Mouse (Mus musculus) heart, embryonic 14.5 days (tissue): Measurements from ENCODE around the gene Rhoc. TPM values are rescaled to one million over a fixed set of nuclear protein-coding genes. Genes with fewer than 3 reads are reported as not detected.
"Not testable (repeated sequence)": the region's sequence is repeated elsewhere in the genome, so short reads cannot be mapped to it uniquely, and the experiment has no call there.

Experiments used
- ATAC-seq: fragments of 200-750 bp; cut with Nextera tagmentation; 2 replicates; pipeline ENCODE4 v1.8.0; 2017; ENCODE audit warnings: low read depth, moderate TSS enrichment; ENCODE audit not compliant: insufficient number of reproducible peaks, insufficient read depth, low FRiP score
- H3K27ac ChIP-seq, 2 experiments: fragments of 200-500 bp in 1 of 2; fragments of 300-500 bp in 1 of 2; sonication (generic) in 1 of 2; replicated peaks in 1 of 2; 2 replicates each; pipeline ENCODE4 v1.5.1; 2012 to 2014; ENCODE audit warnings: low read depth in 2 of 2, low read length in 2 of 2, control low read depth in 1 of 2, mild to moderate bottlenecking in 1 of 2, mixed read lengths in 1 of 2; ENCODE audit not compliant: control insufficient read depth in 1 of 2, insufficient read depth in 1 of 2
- H3K27me3 ChIP-seq: fragments of 300-500 bp; sonication (generic); 2 replicates; pipeline ENCODE4 v1.6.1; 2014; ENCODE audit warnings: mild to moderate bottlenecking, low read length, control low read depth; ENCODE audit not compliant: control insufficient read depth, insufficient read depth
- H3K36me3 ChIP-seq: fragments of 300-500 bp; sonication (generic); 2 replicates; pipeline ENCODE4 v1.6.1; 2014; ENCODE audit warnings: mild to moderate bottlenecking, control low read depth, low read length, mixed read lengths; ENCODE audit not compliant: control insufficient read depth, insufficient read depth
- H3K4me1 ChIP-seq, 2 experiments: fragments of 200-500 bp in 1 of 2; fragments of 300-500 bp in 1 of 2; sonication (generic) in 1 of 2; 2 replicates each; pipeline ENCODE4 v1.6.1; 2012 to 2014; ENCODE audit warnings: low read length in 2 of 2, control low read depth in 1 of 2, mixed read lengths in 1 of 2; ENCODE audit not compliant: control insufficient read depth in 2 of 2, insufficient read depth in 2 of 2
- H3K4me2 ChIP-seq: fragments of 300-500 bp; sonication (generic); 2 replicates; pipeline ENCODE4 v1.6.1; 2014; ENCODE audit warnings: mild to moderate bottlenecking, low read length
- H3K4me3 ChIP-seq, 2 experiments: fragments of 200-500 bp in 1 of 2; fragments of 300-500 bp in 1 of 2; sonication (generic) in 1 of 2; 2 replicates each; pipeline ENCODE4 v1.5.1; 2012 to 2014; ENCODE audit warnings: low read length in 2 of 2, mild to moderate bottlenecking in 2 of 2, control low read depth in 1 of 2, low read depth in 1 of 2, moderate library complexity in 1 of 2; ENCODE audit not compliant: control insufficient read depth in 1 of 2, insufficient read depth in 1 of 2
- H3K9ac ChIP-seq: fragments of 300-500 bp; sonication (generic); 2 replicates; pipeline ENCODE4 v1.6.1; 2014; ENCODE audit warnings: mild to moderate bottlenecking, low read length
- H3K9me3 ChIP-seq: fragments of 300-500 bp; sonication (generic); 2 replicates; pipeline ENCODE4 v1.6.1; 2016; ENCODE audit warnings: low read length, control low read depth; ENCODE audit not compliant: control insufficient read depth
- whole genome bisulfite sequencing: fragments of 180-500 bp; shearing (Covaris S2); extraction: QIAGEN DNeasy Blood & Tissue Kit; methylation state at CpG from one replicate; pipeline ENCODE4 v1.1.7; 2014; 5-methylcytosine and 5-hydroxymethylcytosine counted together
- polyA plus RNA-seq: library from polyadenylated mRNA; unstranded; fragments of >200 nt; fragmentation: Nextera tagmentation; extraction: Ambion mirVana; gene quantifications from 2 replicates; pipeline ENCODE4 v1.2.1, GENCODE M21; 2014

Gene Rhoc
- polyA plus RNA-seq, 1 experiment from 2014 or later: 202 TPM

DNA sequence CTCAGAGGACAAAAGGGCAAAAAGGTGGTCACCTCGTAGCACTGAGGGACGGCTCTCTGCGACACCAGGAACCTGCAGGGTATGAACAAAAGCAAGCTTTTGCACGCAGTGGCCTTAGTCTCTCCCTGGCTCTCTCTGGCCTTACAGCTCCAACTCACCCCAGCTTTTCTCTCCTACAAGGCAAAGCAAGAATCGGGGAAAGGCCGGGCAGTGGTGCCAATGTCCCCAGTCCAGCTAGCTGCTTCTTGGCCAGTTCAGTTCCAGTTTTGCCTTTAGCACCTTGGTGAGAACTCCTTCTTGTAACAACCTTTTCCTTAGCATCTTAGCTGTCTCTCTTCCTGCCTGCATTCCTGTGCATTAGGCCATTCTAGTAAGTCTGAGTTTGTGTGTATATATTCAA is 13.3 kb downstream of the Rhoc start:
- H3K4me1 ChIP-seq: peaks cover 6 to 11% of the 10 kb centered on the region in 2 experiments
- H3K4me3 ChIP-seq: no peak overlapping the region
- peaks cover 92% of the 10 kb centered on the region for H3K36me3 ChIP-seq
- H3K4me2 ChIP-seq: no peak overlapping the region
- H3K27me3 ChIP-seq: no peaks in the 10 kb centered on the region
- no peak overlapping the region for H3K27ac ChIP-seq
- no peaks in the 10 kb centered on the region for H3K9me3 ChIP-seq
- no peak overlapping the region for H3K9ac ChIP-seq
- WGBS: 89% methylated on average over 6 of the region's 6 CpGs
- ATAC-seq: no peak

GRCm38 (mm10) chr3:104804312-104804711 is 16.1 kb downstream of the Rhoc start:
- WGBS: 91% methylated on average over 10 of the region's 10 CpGs
- Histone ChIP-seq H3K36me3 (peaks cover 86% of the 10 kb centered on the region), H3K4me2 (no peak overlapping the region), H3K9me3 (no peaks in the 10 kb centered on the region), H3K27ac (no peak overlapping the region), H3K27me3 (no peaks in the 10 kb centered on the region), H3K4me3 (no peak overlapping the region), H3K9ac (no peak overlapping the region), H3K4me1 (peaks cover 6 to 15% of the 10 kb centered on the region in 2 experiments)
- no peak for ATAC-seq

GRCm38 (mm10) chr3:104805539-104805938 is 17.4 kb downstream of the Rhoc start:
- H3K9ac ChIP-seq: no peak overlapping the region
- H3K27ac ChIP-seq: peak overlapping the region in 1 of 2 experiments; percentile 24; a peak in 1 of 4 replicates
- ATAC-seq: peak; percentile 61; the same call in 1 of the 2 replicates
- no peak overlapping the region for H3K4me3 ChIP-seq
- H3K4me2 ChIP-seq: no peak overlapping the region
- WGBS: 29% methylated on average over 9 of the region's 9 CpGs
- H3K36me3 ChIP-seq: peaks cover 74% of the 10 kb centered on the region
- no peaks in the 10 kb centered on the region for H3K9me3 ChIP-seq
- no peaks in the 10 kb centered on the region for H3K27me3 ChIP-seq
- H3K4me1 ChIP-seq: peaks cover 6 to 15% of the 10 kb centered on the region in 2 experiments

DNA sequence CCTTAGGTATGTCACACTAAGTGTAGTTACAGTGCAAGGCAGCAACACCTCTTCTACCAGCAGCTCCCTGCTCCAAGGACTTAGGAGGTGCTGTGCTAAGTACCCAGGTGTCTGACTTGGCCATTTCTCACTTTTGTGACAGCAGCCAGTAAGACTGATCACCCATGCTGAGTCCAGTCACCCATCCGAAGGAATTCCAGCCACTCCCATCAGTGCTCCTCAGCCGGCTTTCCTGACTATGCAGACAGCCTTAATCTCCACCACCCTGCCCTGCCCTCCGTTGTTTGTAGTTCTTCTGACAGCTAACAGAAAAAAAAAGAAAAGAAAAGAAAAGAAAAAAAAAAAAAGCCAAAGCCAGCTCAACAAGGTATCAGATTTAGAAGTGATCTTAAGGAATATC is 23.6 kb downstream of the Rhoc start:
- 23% methylated on average over 3 of the region's 3 CpGs for WGBS
- no peak overlapping the region for H3K9ac ChIP-seq
- H3K4me3 ChIP-seq: no peak overlapping the region
- no peak overlapping the region for H3K27ac ChIP-seq
- no peak for ATAC-seq
- no peaks in the 10 kb centered on the region for H3K9me3 ChIP-seq
- no peak overlapping the region for H3K4me2 ChIP-seq
- no peaks in the 10 kb centered on the region for H3K27me3 ChIP-seq
- peaks cover 4 to 23% of the 10 kb centered on the region in 2 experiments for H3K4me1 ChIP-seq
- H3K36me3 ChIP-seq: peaks cover 18% of the 10 kb centered on the region

- Histone ChIP-seq H3K4me2 (no peak overlapping the region), H3K27me3 (no peaks in the 10 kb centered on the region), H3K4me3 (no peak overlapping the region), H3K4me1 (peaks cover 4 to 26% of the 10 kb centered on the region in 2 experiments), H3K9me3 (no peaks in the 10 kb centered on the region), H3K36me3 (peaks cover 13% of the 10 kb centered on the region), H3K27ac (no peak overlapping the region; a peak in 1 of 4 replicates), H3K9ac (no peak overlapping the region)
- ATAC-seq: no peak
- 82% methylated on average over 4 of the region's 4 CpGs for WGBS
Observed at GRCm38 (mm10) chr3:104812254-104812653, 24.1 kb downstream of the Rhoc start.

DNA sequence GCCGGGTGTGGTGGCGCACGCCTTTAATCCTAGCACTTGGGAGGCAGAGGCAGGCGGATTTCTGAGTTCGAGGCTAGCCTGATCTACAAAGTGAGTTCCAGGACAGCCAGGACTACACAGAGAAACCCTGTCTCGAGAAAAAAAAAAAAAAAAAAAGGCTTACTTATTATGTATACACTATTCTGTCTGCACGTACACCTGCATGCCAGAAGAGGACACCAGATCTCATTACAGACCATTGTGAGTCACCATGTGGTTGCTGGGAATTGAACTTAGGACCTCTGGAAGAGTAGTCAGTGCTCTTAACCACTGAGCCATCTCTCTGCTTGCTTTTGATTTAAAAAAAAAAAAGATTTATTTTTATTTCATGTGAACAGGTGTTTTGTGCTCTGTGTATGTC is 25.1 kb downstream of the Rhoc start:
- not testable (repeated sequence) for H3K4me3 ChIP-seq, H3K9me3 ChIP-seq, H3K4me2 ChIP-seq, H3K9ac ChIP-seq, ATAC-seq, H3K36me3 ChIP-seq, H3K27me3 ChIP-seq, H3K27ac ChIP-seq
- H3K4me1 ChIP-seq: peaks cover 4 to 26% of the 10 kb centered on the region in 2 experiments
- whole genome bisulfite sequencing: 94% methylated on average over 7 of the region's 7 CpGs

- H3K36me3 ChIP-seq: peaks cover 4% of the 10 kb centered on the region; the same call in 1 of the 2 replicates
- H3K27me3 ChIP-seq: no peaks in the 10 kb centered on the region
- peaks cover 4 to 38% of the 10 kb centered on the region in 2 experiments for H3K4me1 ChIP-seq
- no peak overlapping the region for H3K4me2 ChIP-seq
- no peak overlapping the region for H3K9ac ChIP-seq
- no peaks in the 10 kb centered on the region for H3K9me3 ChIP-seq
- no peak overlapping the region for H3K4me3 ChIP-seq
- WGBS: 84% methylated on average over 1 of the region's 1 CpGs
- ATAC-seq: no peak
- H3K27ac ChIP-seq: no peak overlapping the region
Observed at GRCm38 (mm10) chr3:104814746-104815145, 26.6 kb downstream of the Rhoc start.

DNA sequence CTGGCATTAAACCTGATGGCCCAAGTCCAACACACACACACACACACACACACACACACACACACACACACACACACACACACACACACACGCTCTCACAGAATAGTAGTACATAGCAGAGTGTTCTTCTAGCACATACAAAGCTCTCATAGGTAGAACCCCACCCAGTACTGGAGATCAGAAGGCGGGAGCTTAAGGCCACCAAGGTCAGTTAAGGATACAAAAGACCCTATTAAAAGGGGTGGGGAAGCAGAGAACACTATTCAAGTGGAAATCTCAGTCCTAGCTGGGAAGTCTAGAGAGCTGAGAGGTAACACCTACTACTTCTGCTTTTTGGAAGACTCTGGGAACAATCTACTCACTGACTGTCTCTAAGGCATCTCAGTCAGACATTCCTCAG is 27.2 kb downstream of the Rhoc start:
- Histone ChIP-seq H3K4me2 (no peak overlapping the region), H3K27me3 (no peaks in the 10 kb centered on the region), H3K4me3 (no peak overlapping the region), H3K4me1 (peaks cover 8 to 44% of the 10 kb centered on the region in 2 experiments), H3K36me3 (peaks cover 4% of the 10 kb centered on the region; the same call in 1 of the 2 replicates), H3K27ac (no peak overlapping the region), H3K9me3 (no peaks in the 10 kb centered on the region), H3K9ac (peak overlapping the region; percentile 16; the same call in 1 of the 2 replicates)
- WGBS: 86% methylated on average over 2 of the region's 2 CpGs
- ATAC-seq: no peak
